Mouse (Mus musculus): ENCODE results near the gene Uimc1. TPM values are rescaled to one million over a fixed set of nuclear protein-coding genes. Genes with fewer than 3 reads are reported as not detected.

Uimc1 gene
- total RNA-seq, 2 experiments from 2014 or later: 21.7 to 24.5 TPM

GRCm38 (mm10) chr13:55063276-55063675, 36.8 kb downstream of the Uimc1 start:
- intact Hi-C loops (cut with DNase I): no loop called here
- no peak for DNase-seq (ENCODE audit: low spot score)

DNA sequence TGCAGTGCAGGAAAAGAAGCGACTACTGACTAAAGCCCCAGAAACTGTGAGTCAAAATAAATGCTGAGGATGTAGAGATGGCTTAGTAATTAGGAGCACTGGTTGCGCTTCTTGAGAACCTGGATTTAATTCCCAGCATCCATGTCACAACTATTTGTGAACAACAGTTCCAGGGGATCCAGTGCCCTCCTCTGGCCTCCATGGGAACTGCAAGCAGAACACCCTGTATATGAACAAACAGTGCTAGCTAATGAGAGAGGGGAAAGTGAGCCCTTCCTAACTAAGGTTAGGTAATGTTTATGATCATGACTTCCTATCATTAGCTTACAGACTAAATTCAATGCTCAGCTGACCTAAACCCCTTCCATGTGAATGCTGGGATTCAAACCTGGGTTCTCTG, 42.1 kb downstream of the Uimc1 start:
- intact Hi-C loops (cut with DNase I): no loop called here
- DNase-seq (ENCODE audit: low spot score): no peak

- intact Hi-C loops (cut with DNase I): no loop called here
- DNase-seq (ENCODE audit: low spot score): no peak
Measured at GRCm38 (mm10) chr13:55047706-55048105, 52.4 kb downstream of the Uimc1 start.

DNA sequence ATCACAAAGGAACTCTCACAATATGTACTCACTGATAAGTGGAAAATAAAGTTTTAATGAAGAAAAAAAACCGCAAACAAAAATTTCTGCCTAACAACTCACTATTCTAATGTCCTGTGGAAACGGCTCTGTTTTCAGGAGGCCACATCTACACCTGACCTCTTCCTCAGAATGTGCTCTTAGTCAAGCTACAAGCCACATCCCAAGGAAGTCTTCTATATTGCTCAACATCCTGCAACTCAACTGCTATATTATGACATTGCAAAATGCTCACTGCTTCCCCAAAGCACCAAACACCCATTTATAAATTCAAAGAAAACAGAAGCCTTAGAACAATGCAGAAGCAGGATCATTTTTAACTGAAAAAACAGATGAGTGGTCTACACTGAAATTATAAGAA, 60.1 kb downstream of the Uimc1 start:
- intact Hi-C loops (cut with DNase I): no loop called here
- no peak for DNase-seq (ENCODE audit: low spot score)

GRCm38 (mm10) chr13:55024215-55024614, 75.9 kb downstream of the Uimc1 start:
- intact Hi-C loops (cut with DNase I): no loop called here
- DNase-seq (ENCODE audit: low spot score): no peak

GRCm38 (mm10) chr13:55022715-55023114, 77.4 kb downstream of the Uimc1 start:
- no peak for DNase-seq (ENCODE audit: low spot score)
- intact Hi-C loops (cut with DNase I): no loop called here

DNA sequence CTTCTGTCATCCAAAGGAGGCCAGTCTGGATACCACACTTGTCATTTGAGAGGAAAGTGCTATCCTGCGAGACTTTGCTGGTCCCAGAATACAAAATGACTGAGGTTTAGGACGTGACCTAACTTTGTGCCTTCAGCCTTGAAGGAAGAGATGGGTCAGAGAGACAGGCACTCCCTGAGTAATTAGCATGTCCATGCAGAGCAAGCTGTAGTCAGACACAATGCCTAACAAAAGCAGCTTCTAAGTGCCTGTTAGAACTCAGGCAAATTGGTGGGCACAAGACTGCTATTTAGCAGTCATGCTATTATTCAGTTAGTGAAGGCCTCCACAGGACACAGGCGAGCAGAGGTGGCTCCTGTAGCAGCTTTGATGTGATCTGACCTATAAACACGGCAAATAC, 77.8 kb downstream of the Uimc1 start:
- intact Hi-C loops (cut with DNase I): no loop called here
- no peak for DNase-seq (ENCODE audit: low spot score)

DNA sequence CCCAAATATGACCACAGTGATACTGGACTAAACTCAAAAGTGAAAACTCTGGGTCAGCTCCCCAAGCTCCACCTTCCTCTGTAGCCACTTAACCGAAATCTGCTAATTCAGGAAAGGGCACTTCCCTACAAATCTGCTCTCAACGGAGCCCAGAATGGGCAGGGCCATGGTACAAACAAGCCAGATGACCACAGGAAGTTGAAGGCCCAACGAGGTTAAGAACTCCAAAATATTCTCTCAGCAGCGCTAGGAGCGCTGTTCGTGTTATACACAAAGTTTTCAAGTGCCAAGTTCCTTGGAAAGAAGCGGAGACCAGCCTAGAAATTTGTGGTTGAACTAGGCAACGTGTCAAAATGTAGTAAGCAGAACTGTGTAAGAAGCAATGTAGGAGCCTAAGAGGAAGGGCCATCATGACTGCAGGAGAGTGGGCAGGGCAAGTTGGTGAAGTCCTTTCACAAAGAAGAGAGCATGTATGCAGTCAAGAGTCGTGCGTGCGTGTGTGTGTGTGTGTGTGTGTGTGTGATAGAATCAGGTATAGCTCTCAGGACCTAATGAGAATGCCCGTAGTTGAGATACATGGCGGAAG, 78.8 kb downstream of the Uimc1 start, which contains the start of gene Hk3:
Hk3 (minus strand) TSS at position 192 of the 586 bp plus-strand sequence.
- DNase-seq (ENCODE audit: low spot score): no peak
- intact Hi-C loops (cut with DNase I): no loop called here

DNA sequence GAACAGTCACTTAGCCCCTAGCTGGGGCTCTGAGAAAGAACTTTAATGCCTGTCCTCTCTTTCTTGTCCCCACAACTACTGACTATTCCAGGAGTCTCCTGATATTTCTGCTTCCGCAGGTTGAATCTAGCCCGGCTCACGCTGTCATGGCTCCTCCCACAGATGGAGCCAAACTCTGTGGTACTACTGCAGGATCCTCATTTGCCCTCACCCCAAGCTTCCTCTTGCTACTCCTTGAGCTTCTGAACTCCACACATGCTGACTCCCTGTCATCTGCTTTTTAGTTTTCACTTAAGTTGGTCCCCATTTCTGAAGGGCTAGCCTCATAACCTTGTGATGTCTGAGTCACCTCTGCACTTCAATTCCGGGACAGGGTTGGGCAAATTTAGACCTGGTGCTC, 80.0 kb downstream of the Uimc1 start:
- DNase-seq (ENCODE audit: low spot score): no peak
- intact Hi-C loops (cut with DNase I): no loop called here

- DNase-seq (ENCODE audit: low spot score): no peak
- intact Hi-C loops (cut with DNase I): no loop called here
Measured at GRCm38 (mm10) chr13:55019181-55019580, 80.9 kb downstream of the Uimc1 start.

DNA sequence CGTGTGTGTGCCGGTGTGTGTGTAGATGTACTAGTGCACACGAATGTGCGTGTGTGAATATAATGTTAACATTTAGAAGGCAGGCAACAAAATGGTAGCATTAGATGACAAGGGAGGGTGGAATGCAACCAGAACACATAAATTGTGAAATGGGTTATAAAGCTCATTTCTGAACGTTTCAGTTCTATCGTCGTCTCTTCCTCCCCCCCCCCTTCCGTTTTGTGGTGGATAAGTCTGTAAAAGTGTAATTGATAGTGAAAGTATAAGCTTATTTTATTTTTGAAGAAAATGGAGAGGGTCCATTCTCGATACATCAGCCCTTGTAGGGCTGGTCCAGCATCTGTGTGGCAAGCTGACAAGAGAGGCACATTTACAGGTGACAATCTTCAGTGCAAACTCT, 81.4 kb downstream of the Uimc1 start:
- intact Hi-C loops (cut with DNase I): no loop called here
- DNase-seq (ENCODE audit: low spot score): no peak

DNA sequence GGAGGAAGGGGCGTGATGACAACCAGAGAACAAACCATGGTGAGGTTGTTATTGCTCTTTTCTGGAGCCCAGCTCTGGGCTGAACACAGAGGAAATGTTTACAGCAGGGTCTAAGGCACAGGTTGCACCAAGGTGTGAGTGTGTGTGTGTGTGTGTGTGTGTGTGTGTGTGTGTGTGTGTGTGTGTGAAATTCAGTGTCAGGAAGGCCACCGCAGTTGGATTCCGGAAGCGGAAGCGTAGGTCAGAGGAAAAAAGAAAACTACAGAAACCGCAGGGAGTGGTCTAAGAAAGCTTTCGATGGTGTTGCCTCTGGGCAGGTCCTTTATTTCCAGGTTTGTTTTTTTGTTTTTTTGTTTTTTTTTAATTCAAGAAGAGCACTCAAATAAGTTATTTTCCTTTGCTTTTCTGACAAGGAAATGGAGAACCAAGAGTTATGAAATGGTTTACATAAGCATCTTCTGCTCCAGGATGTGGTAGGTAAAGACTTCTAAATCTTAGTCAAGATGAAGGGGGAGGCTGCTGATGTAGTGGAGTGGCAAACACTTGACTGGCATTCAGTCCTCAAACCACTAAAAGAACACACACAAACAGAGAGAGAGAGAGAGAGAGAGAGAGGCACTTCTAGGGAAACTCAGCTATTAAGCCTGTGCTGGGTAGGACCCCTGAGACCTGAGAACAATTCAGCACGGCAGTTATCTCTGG, 82.1 kb downstream of the Uimc1 start:
- intact Hi-C loops (cut with DNase I): no loop called here

DNA sequence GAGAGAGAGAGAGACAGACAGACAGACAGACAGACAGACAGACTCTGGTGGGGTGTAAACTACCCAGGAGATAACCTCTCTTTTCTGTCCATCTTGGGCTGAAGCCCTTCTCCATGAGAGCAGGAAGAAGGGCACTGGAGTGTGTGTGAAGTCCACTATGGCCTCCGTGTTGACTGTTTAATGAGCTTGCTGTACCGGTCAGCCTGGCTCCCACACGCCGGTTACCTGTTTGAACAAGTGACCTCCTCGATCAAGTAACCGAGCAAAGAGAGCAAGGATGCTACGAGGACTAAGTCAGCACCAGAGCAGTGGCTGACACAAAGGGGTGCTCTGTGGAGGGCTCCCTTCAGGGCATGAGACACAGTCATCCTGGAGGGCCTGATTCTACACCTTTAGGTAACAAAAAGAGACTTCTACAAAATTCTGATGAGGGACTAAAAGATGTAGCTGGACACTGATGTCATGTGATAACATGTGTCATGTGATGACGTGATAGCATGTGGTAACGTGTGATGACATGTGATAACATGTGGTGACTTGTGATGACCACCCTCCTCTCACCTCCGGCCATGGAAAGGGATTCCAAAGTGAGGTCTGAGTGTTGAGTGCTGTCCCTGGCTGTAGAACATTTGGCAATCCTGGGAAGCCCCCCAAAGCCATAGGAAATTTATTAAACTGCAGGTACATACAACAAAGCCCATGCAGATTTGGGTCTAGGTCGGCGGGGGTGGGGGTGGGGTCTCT, 82.8 kb downstream of the Uimc1 start:
- intact Hi-C loops (cut with DNase I): no loop called here
- no peak for DNase-seq (ENCODE audit: low spot score)

More for the DNA sequence above, 82.1 kb downstream of the Uimc1 start:
- DNase-seq (ENCODE audit: low spot score): no peak

DNA sequence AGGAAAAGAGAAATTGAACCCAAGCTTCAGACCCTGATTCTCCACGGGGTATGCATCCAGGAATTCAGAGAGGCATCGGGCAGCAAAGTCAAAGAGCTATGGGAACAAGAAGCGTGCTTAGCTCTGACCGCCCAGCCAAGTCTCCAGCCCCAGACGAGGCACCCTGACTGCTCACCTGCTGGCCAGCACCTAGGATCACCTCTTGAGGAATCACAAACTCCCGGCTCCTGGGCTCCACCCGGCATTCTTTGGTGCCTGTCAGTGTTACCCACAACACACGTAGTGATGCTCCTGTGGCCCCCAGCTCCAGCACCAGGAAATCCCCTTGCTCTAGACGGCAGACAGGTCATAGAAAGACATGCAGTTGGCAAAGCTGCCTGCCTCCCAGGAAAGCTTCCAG, 85.6 kb downstream of the Uimc1 start:
- DNase-seq (ENCODE audit: low spot score): no peak
- intact Hi-C loops (cut with DNase I): no loop called here

DNA sequence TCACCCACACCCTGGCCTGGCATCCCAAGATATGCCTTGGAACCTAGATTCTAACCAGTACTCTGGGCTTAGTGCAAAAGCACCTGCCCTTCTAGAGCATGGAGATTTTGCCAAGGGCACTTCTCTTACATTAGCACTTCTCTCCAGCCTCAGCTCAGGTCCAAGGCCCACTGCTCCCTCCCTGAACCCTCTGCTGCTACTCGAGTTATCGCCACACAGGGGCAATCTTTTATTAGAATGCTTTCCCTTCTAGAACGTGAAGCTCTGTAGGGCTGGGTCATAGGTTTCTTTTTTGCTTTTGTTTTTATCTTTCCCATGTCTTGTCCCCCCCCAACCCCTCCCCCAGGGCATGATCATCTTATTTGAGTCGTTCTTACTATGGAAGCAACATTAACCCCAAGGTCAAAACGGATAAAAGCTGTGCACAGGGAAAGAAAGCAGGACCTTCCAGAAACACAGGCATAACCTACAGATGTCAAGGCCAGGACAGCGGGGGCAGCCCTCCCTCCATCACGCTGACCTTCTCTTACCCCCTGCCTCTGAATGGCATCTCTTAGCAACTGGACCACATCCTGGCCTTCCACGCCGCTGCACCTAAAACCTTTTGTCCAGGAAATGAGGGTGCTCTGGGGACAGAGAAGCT, 86.3 kb downstream of the Uimc1 start:
- intact Hi-C loops (cut with DNase I): no loop called here
- no peak for DNase-seq (ENCODE audit: low spot score)

DNA sequence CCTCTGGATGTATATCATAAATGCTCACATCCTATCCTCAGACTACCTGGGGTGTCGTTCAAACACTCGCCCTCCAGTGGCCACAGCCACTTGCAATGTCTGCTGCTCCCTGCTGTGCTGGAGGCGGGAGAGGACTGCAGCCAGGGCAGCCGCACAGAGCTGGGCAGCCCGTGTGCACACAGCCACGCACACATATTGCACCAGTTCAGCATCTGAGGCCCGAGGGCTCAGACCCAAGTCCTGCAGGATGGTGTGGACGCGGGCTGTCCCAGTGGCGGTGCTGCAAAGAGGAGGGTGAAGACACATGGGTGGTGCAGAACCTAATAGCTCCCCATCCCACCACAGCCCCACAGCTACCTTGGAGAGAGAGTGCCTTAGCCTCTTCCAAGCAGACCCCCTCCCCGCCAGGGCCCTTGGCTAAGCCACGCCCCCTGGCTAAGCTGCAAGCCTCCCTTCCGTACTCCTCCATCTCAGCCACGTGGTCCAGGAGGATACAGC, 88.1 kb downstream of the Uimc1 start:
- no peak for DNase-seq (ENCODE audit: low spot score)
- intact Hi-C loops (cut with DNase I): no loop called here

- no peak for DNase-seq (ENCODE audit: low spot score)
- intact Hi-C loops (cut with DNase I): no loop called here
Measured at GRCm38 (mm10) chr13:55011103-55011502, 89.0 kb downstream of the Uimc1 start.

- intact Hi-C loops (cut with DNase I): no loop called here
- no peak for DNase-seq (ENCODE audit: low spot score)
Measured at GRCm38 (mm10) chr13:55008589-55008988, 91.5 kb downstream of the Uimc1 start.

DNA sequence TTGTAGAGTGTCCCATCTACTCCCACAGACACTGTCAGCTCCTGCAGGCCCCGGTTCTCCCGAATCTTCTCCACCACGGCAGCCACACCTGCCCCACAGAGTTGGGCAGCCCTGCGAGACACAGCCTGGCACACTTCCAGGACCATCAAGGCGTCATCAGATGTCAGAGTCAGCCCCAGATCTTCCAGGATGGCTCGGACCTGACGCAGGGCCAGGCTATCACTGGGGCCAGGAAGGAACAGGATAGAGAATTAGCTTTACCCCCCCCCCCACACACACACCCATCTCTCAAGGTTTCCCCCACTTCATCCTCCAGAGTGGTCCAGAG, 93.7 kb downstream of the Uimc1 start:
- intact Hi-C loops (cut with DNase I): no loop called here

DNA sequence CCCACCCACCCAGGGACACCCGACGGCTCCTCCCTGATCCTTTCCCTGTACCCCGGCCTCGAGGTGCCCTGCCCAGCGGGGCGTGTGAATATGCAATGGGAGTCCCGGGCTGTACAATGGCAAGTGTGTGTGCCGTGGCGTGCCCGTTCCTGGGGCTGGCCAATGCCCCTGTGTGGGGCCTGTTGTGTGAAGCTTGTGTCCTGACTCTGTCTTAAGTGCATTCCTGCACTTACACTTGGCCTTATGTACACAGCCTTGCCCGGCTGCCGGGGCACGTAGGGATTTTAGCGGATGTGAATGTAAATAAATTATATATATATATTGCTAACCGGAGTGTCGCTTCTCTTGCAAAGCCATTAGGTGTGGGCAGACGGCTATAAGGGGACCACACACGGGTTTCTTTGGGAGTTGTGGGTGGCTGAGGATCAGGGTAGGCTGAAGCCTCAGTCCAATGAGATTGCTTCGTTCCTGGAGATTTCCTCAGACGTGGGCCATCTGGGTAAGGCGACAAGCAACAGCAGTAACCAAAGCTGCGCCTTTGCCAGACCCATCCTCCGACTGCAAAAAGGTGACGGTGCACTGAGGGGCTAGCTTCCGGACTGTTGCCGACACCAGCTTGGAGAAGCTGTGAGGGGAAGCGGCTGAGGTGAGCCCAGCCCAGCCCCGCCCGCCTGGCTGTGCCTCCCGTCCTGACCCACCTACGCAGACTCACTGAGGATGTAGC, 94.2 kb downstream of the Uimc1 start:
- no peak for DNase-seq (ENCODE audit: low spot score)
- intact Hi-C loops (cut with DNase I): no loop called here

More for the DNA sequence above, 93.7 kb downstream of the Uimc1 start:
- DNase-seq (ENCODE audit: low spot score): no peak
